22 mouse cellular contexts compared by ENCODE assay signal in the genomic region with DNA sequence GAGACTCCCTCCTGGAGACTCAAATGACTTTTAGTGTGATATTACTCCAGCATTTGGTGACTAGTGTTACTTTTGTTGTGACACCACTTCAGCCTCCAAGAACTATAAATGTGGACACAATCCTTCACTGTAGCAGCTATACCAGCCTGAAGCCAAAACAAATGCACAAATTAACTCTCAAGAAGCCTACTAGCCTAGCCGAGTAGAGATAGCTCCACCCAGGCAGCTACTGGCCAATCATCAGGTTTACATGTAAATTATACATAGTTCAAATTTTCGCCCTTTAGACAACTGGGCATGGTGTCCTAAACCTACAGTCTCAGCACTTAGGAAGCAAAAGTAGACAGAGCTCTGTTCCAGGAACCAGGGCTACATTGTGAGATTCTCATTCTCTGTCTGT. TPM values are rescaled to one million over a fixed set of nuclear protein-coding genes. Genes with fewer than 3 reads are reported as not detected.
DNase-seq lines count a peak whose midpoint lies in the region; ATAC-seq and TF ChIP-seq lines count a peak whose summit lies in the region.
"Had no signal": no experiment of that assay in that cellular context is flagged by ENCODE, and none has a peak within 500 bp of the region (broad histone marks: within the 10 kb centered on the region; RNA-seq: fewer than 3 reads in every experiment).

No protein-coding gene starts in this region.

- TF ChIP-seq EP300 in stomach, postnatal 0 days (optimal IDR thresholded peaks at IDR 0.05), result no peak

- H3K9ac ChIP-seq in liver, embryonic 12.5 days, result no peak overlapping the region
- no peak overlapping the region for H3K9ac ChIP-seq in liver, embryonic 11.5 days (ENCODE audit: low read depth, low read length)
- no peak overlapping the region for H3K9ac ChIP-seq in stomach, postnatal 0 days (ENCODE audit: low read length)
- H3K9ac ChIP-seq: forebrain, embryonic 13.5 days; lung, embryonic 15.5 days; midbrain, embryonic 13.5 days had no signal

- TF ChIP-seq CTCF in stomach, postnatal 0 days (IDR thresholded peaks at IDR 0.05; ENCODE audit: low read depth), result no peak

- 0 out of 2 replicates have a peak, but pooled peaks cover 3% of the 10 kb centered on the region for H3K27me3 ChIP-seq in liver, embryonic 12.5 days (replicated peaks)
- no peaks in the 10 kb centered on the region for H3K27me3 ChIP-seq in liver, embryonic 11.5 days (replicated peaks; ENCODE audit: control insufficient read depth, insufficient read depth, low read length)
- H3K27me3 ChIP-seq in stomach, postnatal 0 days (ENCODE audit: control insufficient read depth, insufficient read depth, low read length), result no peaks in the 10 kb centered on the region
- H3K27me3 ChIP-seq: forebrain, embryonic 13.5 days; lung, embryonic 15.5 days; midbrain, embryonic 13.5 days had no signal

- peak; percentile 12 for DNase-seq in cerebellum, adult 9-10 months
- no peak for DNase-seq in cerebellum, postnatal 4 days (ENCODE audit: low spot score in 2 of 2)
- DNase-seq in kidney, adult 18-20 months, result peak; percentile 34
- DNase-seq in kidney, adult 8-10 months, result no peak
- DNase-seq in liver, embryonic 11.5 days (ENCODE audit: low spot score), result no peak
- no peak for DNase-seq in frontal cortex, postnatal 10 days (ENCODE audit: low spot score in 2 of 2)
- DNase-seq in stomach, postnatal 0 days (ENCODE audit: low spot score), result no peak
- DNase-seq: adrenal gland, postnatal 25 days; cerebellum, adult 11-12 months; cerebellum, postnatal 10 days; gastrocnemius, postnatal 14 days; heart, postnatal 14 days; layer of hippocampus, adult 9-11 months; liver; retina, postnatal 1 day; right cerebral cortex, postnatal 14 days had no signal

- ATAC-seq in liver, embryonic 12.5 days, result no peak
- no peak for ATAC-seq in liver, embryonic 11.5 days (replicated peaks; ENCODE audit: low FRiP score)
- no peak for ATAC-seq in stomach, postnatal 0 days (ENCODE audit: low FRiP score, low TSS enrichment)
- ATAC-seq: forebrain, embryonic 13.5 days; hindbrain, embryonic 16.5 days; midbrain, embryonic 13.5 days had no signal

- H3K36me3 ChIP-seq in liver, embryonic 12.5 days, result 0 out of 2 replicates have a peak, but pooled peaks cover 2% of the 10 kb centered on the region
- H3K36me3 ChIP-seq in liver, embryonic 11.5 days (ENCODE audit: control insufficient read depth, insufficient read depth, low read length), result no peaks in the 10 kb centered on the region
- no peaks in the 10 kb centered on the region for H3K36me3 ChIP-seq in stomach, postnatal 0 days (ENCODE audit: control insufficient read depth, insufficient read depth, low read length)
- H3K36me3 ChIP-seq: lung, embryonic 15.5 days; midbrain, embryonic 13.5 days had no signal

- WGBS in liver, embryonic 12.5 days (ENCODE audit: insufficient replicate concordance), result 28% methylated on average over 2 of the region's 2 CpGs
- 46% methylated on average over 2 of the region's 2 CpGs for WGBS in liver, embryonic 11.5 days
- WGBS in stomach, postnatal 0 days, result 59% methylated on average over 2 of the region's 2 CpGs

- no peak overlapping the region for H3K27ac ChIP-seq in liver, embryonic 12.5 days
- H3K27ac ChIP-seq in liver, embryonic 11.5 days (ENCODE audit: low read depth, low read length), result no peak overlapping the region
- H3K27ac ChIP-seq in stomach, postnatal 0 days (replicated peaks), result no peak overlapping the region
- H3K27ac ChIP-seq: forebrain, embryonic 13.5 days; midbrain, embryonic 13.5 days had no signal

- no peaks in the 10 kb centered on the region for H3K9me3 ChIP-seq in liver, embryonic 12.5 days (replicated peaks)
- H3K9me3 ChIP-seq in liver, embryonic 11.5 days (ENCODE audit: control insufficient read depth, low read length), result no peaks in the 10 kb centered on the region
- no peaks in the 10 kb centered on the region for H3K9me3 ChIP-seq in stomach, postnatal 0 days (ENCODE audit: control insufficient read depth, low read length)
- H3K9me3 ChIP-seq: forebrain, embryonic 13.5 days; lung, embryonic 15.5 days; midbrain, embryonic 13.5 days had no signal

- H3K4me2 ChIP-seq in liver, embryonic 12.5 days, result 0 out of 2 replicates have a peak overlapping the region, but pooled peaks have one; percentile 95
- no peak overlapping the region for H3K4me2 ChIP-seq in liver, embryonic 11.5 days
- H3K4me2 ChIP-seq in stomach, postnatal 0 days (replicated peaks; ENCODE audit: low read depth), result no peak overlapping the region

- H3K4me3 ChIP-seq in liver, embryonic 12.5 days, result no peak overlapping the region
- H3K4me3 ChIP-seq in liver, embryonic 11.5 days (ENCODE audit: low read depth, low read length), result no peak overlapping the region
- no peak overlapping the region for H3K4me3 ChIP-seq in stomach, postnatal 0 days (ENCODE audit: low read depth, low read length)

- peaks cover 55% of the 10 kb centered on the region for H3K4me1 ChIP-seq in liver, embryonic 12.5 days
- H3K4me1 ChIP-seq in liver, embryonic 11.5 days (replicated peaks; ENCODE audit: control insufficient read depth, insufficient read depth, low read length), result peaks cover 26% of the 10 kb centered on the region
- peaks cover 15% of the 10 kb centered on the region; the same call in 1 of the 2 replicates for H3K4me1 ChIP-seq in stomach, postnatal 0 days (replicated peaks; ENCODE audit: control insufficient read depth, insufficient read depth)

RNA-seq across cellular contexts. Expression of a gene that starts 1.2 kb away (rescaled TPM):
- polyA plus RNA-seq in liver, embryonic 12.5 days (2016; fragmentation: Nextera tagmentation; extraction: Ambion mirVana), result 154 TPM in 2 replicates
- 273 and 276 TPM in 2 replicates for polyA plus RNA-seq in liver, embryonic 11.5 days (2014; fragmentation: Nextera tagmentation; extraction: Ambion mirVana)
- polyA plus RNA-seq in stomach, postnatal 0 days (2015; fragmentation: Nextera tagmentation; extraction: Ambion mirVana), result 372 and 381 TPM in 2 replicates

RNA-seq across cellular contexts. Expression of a gene that starts 17.7 kb away (rescaled TPM):
- 50.2 and 50.5 TPM in 2 replicates for polyA plus RNA-seq in liver, embryonic 12.5 days (2016; fragmentation: Nextera tagmentation; extraction: Ambion mirVana)
- 48.9 and 52.2 TPM in 2 replicates for polyA plus RNA-seq in liver, embryonic 11.5 days (2014; fragmentation: Nextera tagmentation; extraction: Ambion mirVana)
- polyA plus RNA-seq in stomach, postnatal 0 days (2015; fragmentation: Nextera tagmentation; extraction: Ambion mirVana), result 44.7 and 46.9 TPM in 2 replicates

RNA-seq across cellular contexts. Expression of a gene that starts 43.1 kb away (rescaled TPM):
- polyA plus RNA-seq in liver, embryonic 12.5 days (2016; fragmentation: Nextera tagmentation; extraction: Ambion mirVana), result 1.3 and 1.6 TPM in 2 replicates
- 1.2 and 1.3 TPM in 2 replicates for polyA plus RNA-seq in liver, embryonic 11.5 days (2014; fragmentation: Nextera tagmentation; extraction: Ambion mirVana)
- polyA plus RNA-seq in stomach, postnatal 0 days (2015; fragmentation: Nextera tagmentation; extraction: Ambion mirVana), result 2.0 and 3.3 TPM in 2 replicates
- polyA plus RNA-seq: cortical plate, adult 2 months had no signal

RNA-seq across cellular contexts. Expression of a gene that starts 46.5 kb away (rescaled TPM):
- 105 and 106 TPM in 2 replicates for polyA plus RNA-seq in liver, embryonic 12.5 days (2016; fragmentation: Nextera tagmentation; extraction: Ambion mirVana)
- 115 and 118 TPM in 2 replicates for polyA plus RNA-seq in liver, embryonic 11.5 days (2014; fragmentation: Nextera tagmentation; extraction: Ambion mirVana)
- polyA plus RNA-seq in stomach, postnatal 0 days (2015; fragmentation: Nextera tagmentation; extraction: Ambion mirVana), result 0.61 and 0.98 TPM in 2 replicates

RNA-seq across cellular contexts. Expression of a gene that starts 54.8 kb away (rescaled TPM):
- 0.21 and 0.61 TPM in 2 replicates for polyA plus RNA-seq in liver, embryonic 12.5 days (2016; fragmentation: Nextera tagmentation; extraction: Ambion mirVana)
- 0.59 and 1.2 TPM in 2 replicates for polyA plus RNA-seq in liver, embryonic 11.5 days (2014; fragmentation: Nextera tagmentation; extraction: Ambion mirVana)
- 17.8 and 21.2 TPM in 2 replicates for polyA plus RNA-seq in stomach, postnatal 0 days (2015; fragmentation: Nextera tagmentation; extraction: Ambion mirVana)

Comparison
In these comparisons a context has a peak if more than half of its experiments do, and no peak if none do; other contexts are left out.
1. DNase-seq: peak in cerebellum, adult 9-10 months (single experiment) and kidney, adult 18-20 months (single experiment); none in cerebellum, postnatal 4 days (0 of 2), kidney, adult 8-10 months (0 of 2), liver, embryonic 11.5 days (single experiment), frontal cortex, postnatal 10 days (0 of 2) and stomach, postnatal 0 days (single experiment).